Comparison of ENCODE assay signal across 21 mouse cellular contexts in genomic region chr1:21552715-21553114, GRCm38 (mm10).
DNase-seq lines count a peak whose midpoint lies in the region; ATAC-seq and TF ChIP-seq lines count a peak whose summit lies in the region.
"Had no signal": no experiment of that assay in that cellular context is flagged by ENCODE, and none has a peak within 500 bp of the region (broad histone marks: within the 10 kb centered on the region; RNA-seq: fewer than 3 reads in every experiment).

No protein-coding gene starts in this region.

- ATAC-seq in G1E (ENCODE audit: extremely low read depth, insufficient number of reproducible peaks, low FRiP score, poor library complexity, severe bottlenecking), result peak; percentile 8; the same call in 1 of the 2 replicates
- peak; percentile 42; the same call in 1 of the 2 replicates for ATAC-seq in common myeloid progenitor, adult 5-6 weeks (replicated peaks; ENCODE audit: low read depth, poor library complexity, severe bottlenecking)
- ATAC-seq in hematopoietic stem cell, adult 5-6 weeks (replicated peaks in 1 of 2; ENCODE audit: insufficient read depth in 1 of 2, low FRiP score in 2 of 2, low TSS enrichment in 1 of 2, low read depth in 1 of 2, poor library complexity in 2 of 2, severe bottlenecking in 2 of 2), result peak; percentile 38 to 41; a peak in 1 of 4 replicates
- ATAC-seq: CD4-positive, CD25-positive, alpha-beta regulatory T cell, adult 4 months; forebrain, postnatal 0 days; inflammation-experienced regulatory T-cells, adult 6 months had no signal

- DNase-seq in 3134 (ENCODE audit: extremely low read depth, insufficient read length, low spot score) (peak; percentile 2), G1E (ENCODE audit: low spot score) (no peak)
- no peak for DNase-seq in urinary bladder, postnatal 4 days (ENCODE audit: low spot score in 2 of 2)
- DNase-seq in right cerebral cortex, postnatal 36 days (ENCODE audit: low spot score in 2 of 2), result no peak
- DNase-seq in lung, adult 2 months, result no peak
- no peak for DNase-seq in heart, adult 18-20 months
- DNase-seq: adrenal gland, adult 2 months; adrenal gland, postnatal 25 days; B cell, adult 2 months; cerebellum, adult 2 months; cerebellum, postnatal 10 days; forebrain, postnatal 0 days; kidney, adult 11 months had no signal

- WGBS in lung, adult 2 months, result 80% methylated on average over 2 of the region's 2 CpGs

- H3K36me3 ChIP-seq in G1E (replicated peaks), result no peaks in the 10 kb centered on the region
- H3K36me3 ChIP-seq: embryonic facial prominence, embryonic 12.5 days; forebrain, embryonic 12.5 days; heart, embryonic 12.5 days; hindbrain, embryonic 15.5 days had no signal

- no peaks in the 10 kb centered on the region for H3K9me3 ChIP-seq in G1E (replicated peaks)
- H3K9me3 ChIP-seq: embryonic facial prominence, embryonic 12.5 days; forebrain, embryonic 12.5 days; heart, embryonic 12.5 days; hindbrain, embryonic 15.5 days had no signal

- no peaks in the 10 kb centered on the region for H3K4me1 ChIP-seq in G1E (ENCODE audit: insufficient read depth, low read depth, low read length)
- no peaks in the 10 kb centered on the region for H3K4me1 ChIP-seq in lung, adult 2 months (ENCODE audit: control insufficient read depth, insufficient read depth, low read length)
- H3K4me1 ChIP-seq: embryonic facial prominence, embryonic 12.5 days; forebrain, embryonic 12.5 days; hindbrain, embryonic 15.5 days had no signal

- H3K4me3 ChIP-seq in G1E (ENCODE audit: low read depth, low read length), result no peak overlapping the region
- H3K4me3 ChIP-seq in lung, adult 2 months (replicated peaks; ENCODE audit: extremely low read depth, low read depth, low read length), result no peak overlapping the region
- H3K4me3 ChIP-seq: embryonic facial prominence, embryonic 12.5 days; forebrain, embryonic 12.5 days; heart, embryonic 12.5 days; hindbrain, embryonic 15.5 days had no signal

- no peaks in the 10 kb centered on the region for H3K27me3 ChIP-seq in G1E (ENCODE audit: insufficient read depth, low read length)
- H3K27me3 ChIP-seq: embryonic facial prominence, embryonic 12.5 days; forebrain, embryonic 12.5 days; heart, embryonic 12.5 days; hindbrain, embryonic 15.5 days had no signal

- no peak for TF ChIP-seq CTCF in G1E (IDR thresholded peaks at IDR 0.05; ENCODE audit: low read depth, low read length)
- TF ChIP-seq CTCF in lung, adult 2 months (IDR thresholded peaks at IDR 0.05; ENCODE audit: insufficient read depth, low read length), result no peak

- TF ChIP-seq POLR2A in lung, adult 2 months (IDR thresholded peaks at IDR 0.05; ENCODE audit: borderline replicate concordance, extremely low read depth, low read depth, low read length), result no peak
